ENCODE assay signal across 8 mouse cellular contexts in genomic region chr3:87755964-87756363, GRCm38 (mm10). TPM values are rescaled to one million over a fixed set of nuclear protein-coding genes. Genes with fewer than 3 reads are reported as not detected.
DNase-seq lines count a peak whose midpoint lies in the region; ATAC-seq lines count a peak whose summit lies in the region.

No protein-coding gene starts in this region.

- H3K4me2 ChIP-seq in forebrain, embryonic 13.5 days = peak overlapping the region; percentile 55
- peak overlapping the region; percentile 48 for H3K4me2 ChIP-seq in heart, embryonic 16.5 days (ENCODE audit: low read depth, low read length)
- 0 out of 2 replicates have a peak overlapping the region, but pooled peaks have one; percentile 27 for H3K4me2 ChIP-seq in liver, embryonic 12.5 days

- H3K36me3 ChIP-seq in forebrain, embryonic 13.5 days (ENCODE audit: poor library complexity, severe bottlenecking) = no peaks in the 10 kb centered on the region
- peaks cover 5% of the 10 kb centered on the region; the same call in 1 of the 2 replicates for H3K36me3 ChIP-seq in heart, embryonic 16.5 days (ENCODE audit: control insufficient read depth, insufficient read depth)
- H3K36me3 ChIP-seq in liver, embryonic 12.5 days = peaks cover 30% of the 10 kb centered on the region

- peaks cover 32% of the 10 kb centered on the region for H3K27me3 ChIP-seq in forebrain, embryonic 13.5 days
- H3K27me3 ChIP-seq in heart, embryonic 16.5 days (ENCODE audit: control insufficient read depth, insufficient read depth, low read length) = peaks cover 3% of the 10 kb centered on the region; the same call in 1 of the 2 replicates
- no peaks in the 10 kb centered on the region for H3K27me3 ChIP-seq in liver, embryonic 12.5 days (replicated peaks)

- DNase-seq in CD4-positive helper T cell, adult 2 months (ENCODE audit: low read depth, low spot score) = peak; percentile 67
- peak; percentile 11 for DNase-seq in c-Kit-positive CD71-positive TER-119-negative erythroid progenitor cells, embryonic 14.5 days (ENCODE audit: low read depth)
- peak; percentile 91 for DNase-seq in kidney, postnatal 14 days
- DNase-seq in natural killer cell, adult 2 months (ENCODE audit: low spot score in 2 of 2) = peak; percentile 63 to 77
- peak; percentile 79 to 91 for DNase-seq in spleen, postnatal 4 days (ENCODE audit: low spot score in 2 of 2)

- H3K9me3 ChIP-seq in forebrain, embryonic 13.5 days (replicated peaks) = no peaks in the 10 kb centered on the region
- no peaks in the 10 kb centered on the region for H3K9me3 ChIP-seq in heart, embryonic 16.5 days (replicated peaks; ENCODE audit: control insufficient read depth, low read length)
- H3K9me3 ChIP-seq in liver, embryonic 12.5 days (replicated peaks) = no peaks in the 10 kb centered on the region

- peak overlapping the region; percentile 58 for H3K9ac ChIP-seq in forebrain, embryonic 13.5 days
- peak overlapping the region; percentile 28 for H3K9ac ChIP-seq in heart, embryonic 16.5 days (ENCODE audit: low read length)
- H3K9ac ChIP-seq in liver, embryonic 12.5 days = no peak overlapping the region

- WGBS in forebrain, embryonic 13.5 days = 5% methylated on average over 24 of the region's 24 CpGs
- WGBS in heart, embryonic 16.5 days = 6% methylated on average over 24 of the region's 24 CpGs
- WGBS in liver, embryonic 12.5 days (ENCODE audit: insufficient replicate concordance) = 18% methylated on average over 24 of the region's 24 CpGs

- ATAC-seq in forebrain, embryonic 13.5 days = peak; percentile 94
- peak; percentile 82 for ATAC-seq in heart, embryonic 16.5 days (replicated peaks; ENCODE audit: extremely low read depth, insufficient read depth, low FRiP score)
- ATAC-seq in liver, embryonic 12.5 days = no peak

- H3K27ac ChIP-seq in forebrain, embryonic 13.5 days = no peak overlapping the region
- H3K27ac ChIP-seq in heart, embryonic 16.5 days (ENCODE audit: low read length) = no peak overlapping the region
- H3K27ac ChIP-seq in liver, embryonic 12.5 days = no peak overlapping the region

- 0 out of 2 replicates have a peak, but pooled peaks cover 9% of the 10 kb centered on the region for H3K4me1 ChIP-seq in forebrain, embryonic 13.5 days
- H3K4me1 ChIP-seq in heart, embryonic 16.5 days (ENCODE audit: control insufficient read depth, insufficient read depth, low read length) = 0 out of 2 replicates have a peak, but pooled peaks cover 2% of the 10 kb centered on the region
- H3K4me1 ChIP-seq in liver, embryonic 12.5 days = peaks cover 16% of the 10 kb centered on the region; the same call in 1 of the 2 replicates

- H3K4me3 ChIP-seq in forebrain, embryonic 13.5 days = peak overlapping the region; percentile 25
- peak overlapping the region; percentile 15; the same call in 1 of the 2 replicates for H3K4me3 ChIP-seq in heart, embryonic 16.5 days (ENCODE audit: low read length)
- H3K4me3 ChIP-seq in liver, embryonic 12.5 days = no peak overlapping the region

RNA-seq across cellular contexts. Expression of gene Lrrc71, which starts 7.5 kb away (rescaled TPM):
- 0.35 and 0.58 TPM in 2 replicates for polyA plus RNA-seq in forebrain, embryonic 13.5 days (2015; fragmentation: Nextera tagmentation; extraction: Ambion mirVana)
- 0.71 and 0.87 TPM in 2 replicates for polyA plus RNA-seq in heart, embryonic 16.5 days (2015; fragmentation: Nextera tagmentation; extraction: Ambion mirVana)
- polyA plus RNA-seq in liver, embryonic 12.5 days (2016; fragmentation: Nextera tagmentation; extraction: Ambion mirVana) = 0.13 and 0.29 TPM in 2 replicates

RNA-seq across cellular contexts. Expression of gene Ntrk1, which starts 39.0 kb away (rescaled TPM):
- 0.53 and 0.88 TPM in 2 replicates for polyA plus RNA-seq in forebrain, embryonic 13.5 days (2015; fragmentation: Nextera tagmentation; extraction: Ambion mirVana)
- polyA plus RNA-seq in heart, embryonic 16.5 days (2015; fragmentation: Nextera tagmentation; extraction: Ambion mirVana) = 0.39 and 0.44 TPM in 2 replicates
- polyA plus RNA-seq in liver, embryonic 12.5 days (2016; fragmentation: Nextera tagmentation; extraction: Ambion mirVana) = 0.31 and 0.59 TPM in 2 replicates

RNA-seq across cellular contexts. Expression of gene Insrr, which starts 40.8 kb away (rescaled TPM):
- 0.33 and 0.43 TPM in 2 replicates for polyA plus RNA-seq in forebrain, embryonic 13.5 days (2015; fragmentation: Nextera tagmentation; extraction: Ambion mirVana)
- polyA plus RNA-seq in heart, embryonic 16.5 days (2015; fragmentation: Nextera tagmentation; extraction: Ambion mirVana) = not detected in 2 replicates
- 0.05 TPM in 1 of 2 replicates, not detected in the other for polyA plus RNA-seq in liver, embryonic 12.5 days (2016; fragmentation: Nextera tagmentation; extraction: Ambion mirVana)

Comparison
In these comparisons a context has a peak if more than half of its experiments do, and no peak if none do; other contexts are left out.
1. DNase-seq: peak in every context shown above with its lines; median percentile 91 in kidney, postnatal 14 days; 85 in spleen, postnatal 4 days; 70 in natural killer cell, adult 2 months; 67 in CD4-positive helper T cell, adult 2 months; 11 in c-Kit-positive CD71-positive TER-119-negative erythroid progenitor cells, embryonic 14.5 days.